ENCODE assay signal across 8 mouse cellular contexts in genomic region chrX:12127106-12127670, GRCm38 (mm10). TPM values are rescaled to one million over a fixed set of nuclear protein-coding genes. Genes with fewer than 3 reads are reported as not detected.
DNase-seq lines count a peak whose midpoint lies in the region; ATAC-seq and TF ChIP-seq lines count a peak whose summit lies in the region.

No protein-coding gene starts in this region.

- H3K4me1 ChIP-seq in kidney, embryonic 14.5 days (ENCODE audit: control insufficient read depth, insufficient read depth, low read length): peaks cover 18% of the 10 kb centered on the region
- peaks cover 75% of the 10 kb centered on the region for H3K4me1 ChIP-seq in hindbrain, embryonic 13.5 days (replicated peaks)
- H3K4me1 ChIP-seq in midbrain, postnatal 0 days (ENCODE audit: insufficient read depth, low read length): no peaks in the 10 kb centered on the region

- H3K9ac ChIP-seq in kidney, embryonic 14.5 days (ENCODE audit: low read depth, low read length): peak overlapping the region; percentile 77
- peak overlapping the region; percentile 82 for H3K9ac ChIP-seq in hindbrain, embryonic 13.5 days
- H3K9ac ChIP-seq in midbrain, postnatal 0 days (replicated peaks; ENCODE audit: low read length, poor library complexity, severe bottlenecking): peak overlapping the region; percentile 8; the same call in 1 of the 2 replicates

- peak overlapping the region; percentile 91 for H3K27ac ChIP-seq in kidney, embryonic 14.5 days (ENCODE audit: low read depth, low read length)
- peak overlapping the region; percentile 95 for H3K27ac ChIP-seq in hindbrain, embryonic 13.5 days
- no peak overlapping the region for H3K27ac ChIP-seq in midbrain, postnatal 0 days (ENCODE audit: low read depth, low read length)

- TF ChIP-seq CTCF in midbrain, postnatal 0 days (IDR thresholded peaks at IDR 0.05): no peak

- peaks cover 38% of the 10 kb centered on the region for H3K27me3 ChIP-seq in kidney, embryonic 14.5 days (ENCODE audit: control insufficient read depth, insufficient read depth, low read length)
- peaks cover 94% of the 10 kb centered on the region for H3K27me3 ChIP-seq in hindbrain, embryonic 13.5 days
- peaks cover 18% of the 10 kb centered on the region; the same call in 1 of the 2 replicates for H3K27me3 ChIP-seq in midbrain, postnatal 0 days (ENCODE audit: insufficient read depth, low read length)

- peak overlapping the region; percentile 52 for H3K4me3 ChIP-seq in kidney, embryonic 14.5 days (ENCODE audit: low read length)
- peak overlapping the region; percentile 54 for H3K4me3 ChIP-seq in hindbrain, embryonic 13.5 days
- H3K4me3 ChIP-seq in midbrain, postnatal 0 days (ENCODE audit: low read depth, low read length): peak overlapping the region; percentile 58

- H3K4me2 ChIP-seq in kidney, embryonic 14.5 days (replicated peaks; ENCODE audit: low read depth, low read length): peak overlapping the region; percentile 59
- peak overlapping the region; percentile 59 for H3K4me2 ChIP-seq in hindbrain, embryonic 13.5 days
- peak overlapping the region; percentile 75 for H3K4me2 ChIP-seq in midbrain, postnatal 0 days (ENCODE audit: low read depth, low read length, poor library complexity, severe bottlenecking)

- no peak for ATAC-seq in kidney, embryonic 14.5 days (ENCODE audit: low FRiP score, low TSS enrichment)
- ATAC-seq in hindbrain, embryonic 13.5 days (ENCODE audit: low FRiP score): peak; percentile 14; the same call in 1 of the 2 replicates
- ATAC-seq in midbrain, postnatal 0 days (ENCODE audit: low FRiP score): no peak

- H3K36me3 ChIP-seq in kidney, embryonic 14.5 days (ENCODE audit: control insufficient read depth, insufficient read depth, low read length): no peaks in the 10 kb centered on the region
- H3K36me3 ChIP-seq in hindbrain, embryonic 13.5 days: no peaks in the 10 kb centered on the region
- no peaks in the 10 kb centered on the region for H3K36me3 ChIP-seq in midbrain, postnatal 0 days (ENCODE audit: insufficient read depth, low read length)

- 6% methylated on average over 24 of the region's 24 CpGs for WGBS in kidney, embryonic 14.5 days
- 1% methylated on average over 24 of the region's 24 CpGs for WGBS in hindbrain, embryonic 13.5 days
- 6% methylated on average over 20 of the region's 24 CpGs for WGBS in midbrain, postnatal 0 days

- H3K9me3 ChIP-seq in kidney, embryonic 14.5 days (ENCODE audit: control insufficient read depth, low read length): no peaks in the 10 kb centered on the region
- no peaks in the 10 kb centered on the region for H3K9me3 ChIP-seq in hindbrain, embryonic 13.5 days
- H3K9me3 ChIP-seq in midbrain, postnatal 0 days (ENCODE audit: low read length): no peaks in the 10 kb centered on the region

- DNase-seq in kidney, postnatal 36 days: no peak
- peak; percentile 20 for DNase-seq in ZHBTc4 (ENCODE audit: low read depth, low spot score)
- no peak for DNase-seq in midbrain, postnatal 0 days (ENCODE audit: low spot score)
- no peak for DNase-seq in ovary, adult 18-20 months (ENCODE audit: low spot score)
- DNase-seq in urinary bladder, postnatal 14 days (ENCODE audit: low spot score): no peak
- DNase-seq in cerebellum, postnatal 14 days: no peak

RNA-seq across cellular contexts. Expression of gene Bcor, which starts 33.0 kb away (rescaled TPM):
- 16.3 and 24.1 TPM in 2 replicates for polyA plus RNA-seq in kidney, embryonic 14.5 days (2014; fragmentation: Nextera tagmentation; extraction: Ambion mirVana)
- polyA plus RNA-seq in hindbrain, embryonic 13.5 days (2015; fragmentation: Nextera tagmentation; extraction: Ambion mirVana): 17.8 and 18.1 TPM in 2 replicates
- total RNA-seq in midbrain, postnatal 0 days (2014; rRNA removed): 28.6 and 45.5 TPM in 2 replicates
- 11.7 and 12.9 TPM in 2 replicates for polyA plus RNA-seq in midbrain, postnatal 0 days (2015; fragmentation: Nextera tagmentation; extraction: Ambion mirVana)

Comparison
In these comparisons a context has a peak if more than half of its experiments do, and no peak if none do; other contexts are left out.
1. H3K9ac ChIP-seq: peak in every context shown above with its lines; median percentile 82 in hindbrain, embryonic 13.5 days; 77 in kidney, embryonic 14.5 days; 8 in midbrain, postnatal 0 days.